Mouse (Mus musculus) liver, adult 2 months (tissue): ENCODE data around the gene Auts2. TPM values are rescaled to one million over a fixed set of nuclear protein-coding genes. Genes with fewer than 3 reads are reported as not detected.
A peak's percentile ranks its signal among the peaks of the same experiment; 100 is the strongest.

Source experiments
- DNase-seq: peaks from one replicate; pipeline ENCODE4 v3.0.0-alpha.2; 2011; ENCODE audit warnings: low read depth, low spot score; ENCODE audit errors: extremely low read depth
- H3K27ac ChIP-seq: fragments of 200-500 bp; replicated peaks from 2 replicates; pipeline ENCODE4 v1.5.1; 2012; ENCODE audit warnings: low read depth, mild to moderate bottlenecking, control low read depth, inconsistent platforms, low read length; ENCODE audit not compliant: insufficient read depth
- H3K27me3 ChIP-seq: fragments of 200-500 bp; 2 replicates; pipeline ENCODE4 v1.6.1; 2012; ENCODE audit warnings: mild to moderate bottlenecking, moderate library complexity, low read length, inconsistent platforms; ENCODE audit not compliant: control insufficient read depth, insufficient read depth
- H3K36me3 ChIP-seq: fragments of 200-500 bp; 2 replicates; pipeline ENCODE4 v1.6.1; 2012; ENCODE audit warnings: low read length, inconsistent platforms; ENCODE audit not compliant: control insufficient read depth, insufficient read depth
- H3K4me1 ChIP-seq: fragments of 200-500 bp; 2 replicates; pipeline ENCODE4 v1.6.1; 2011; ENCODE audit warnings: low read length; ENCODE audit not compliant: control insufficient read depth, insufficient read depth
- H3K4me3 ChIP-seq: fragments of 200-500 bp; 2 replicates; pipeline ENCODE4 v1.5.1; 2011; ENCODE audit warnings: low read depth, mild to moderate bottlenecking, control low read depth, low read length, moderate library complexity; ENCODE audit not compliant: insufficient read depth
- H3K79me2 ChIP-seq: fragments of 200-500 bp; 2 replicates; pipeline ENCODE4 v1.6.1; 2012; ENCODE audit warnings: inconsistent platforms, mild to moderate bottlenecking, low read length, moderate library complexity; ENCODE audit not compliant: control insufficient read depth, insufficient read depth
- H3K9ac ChIP-seq: fragments of 200-500 bp; 2 replicates; pipeline ENCODE4 v1.6.1; 2012; ENCODE audit warnings: low read depth, mild to moderate bottlenecking, control low read depth, inconsistent platforms, low read length
- CTCF ChIP-seq: fragments of 200-500 bp; IDR thresholded peaks from 2 replicates; pipeline ENCODE4 v1.5.1; 2011; ENCODE audit warnings: low read depth, low read length, control low read depth
- POLR2A ChIP-seq: fragments of 200-500 bp; IDR thresholded peaks from 2 replicates; pipeline ENCODE4 v1.6.1; 2011; ENCODE audit warnings: low read length, control low read depth; ENCODE audit not compliant: insufficient read depth; ENCODE audit errors: extremely low read depth
- WGBS: fragments of 180-500 bp; shearing (Covaris S2); methylation state at CpG from one replicate; pipeline ENCODE4 v1.1.7; 2018; 5-methylcytosine and 5-hydroxymethylcytosine counted together
- polyA plus RNA-seq: library from polyadenylated mRNA; depleted of rRNA; stranded (reverse); fragments of >200 nt; gene quantifications from 2 replicates; pipeline ENCODE4 v1.2.3, GENCODE M21; 2012
- total RNA-seq: library from RNA; depleted of rRNA; stranded (reverse); fragments of >200 nt; gene quantifications from 2 replicates; pipeline ENCODE4 v1.2.3, GENCODE M21; 2014

The Auts2 gene
- total and polyA plus RNA-seq, 2 experiments: 0.37 to 0.51 TPM

- no peak for DNase-seq
- Histone ChIP-seq H3K79me2 (no peaks in the 10 kb centered on the region), H3K36me3 (no peaks in the 10 kb centered on the region), H3K9ac (no peak overlapping the region), H3K27ac (no peak overlapping the region), H3K4me1 (no peaks in the 10 kb centered on the region), H3K4me3 (no peak overlapping the region), H3K27me3 (no peaks in the 10 kb centered on the region)
- 64% methylated on average over 4 of the region's 4 CpGs for WGBS
- no peak for TF ChIP-seq CTCF
- no peak for TF ChIP-seq POLR2A
Measured at GRCm38 (mm10) chr5:132130577-132130976, 412.6 kb downstream of the Auts2 start.

- H3K27ac ChIP-seq: no peak overlapping the region
- no peak overlapping the region for H3K9ac ChIP-seq
- no peaks in the 10 kb centered on the region for H3K4me1 ChIP-seq
- H3K79me2 ChIP-seq: no peaks in the 10 kb centered on the region
- TF ChIP-seq CTCF (no peak), POLR2A (no peak)
- no peaks in the 10 kb centered on the region for H3K27me3 ChIP-seq
- 96% methylated on average over 12 of the region's 12 CpGs for WGBS
- no peak for DNase-seq
- H3K4me3 ChIP-seq: no peak overlapping the region
- no peaks in the 10 kb centered on the region for H3K36me3 ChIP-seq
Measured at GRCm38 (mm10) chr5:132126626-132127025, 416.5 kb downstream of the Auts2 start.

GRCm38 (mm10) chr5:132115631-132116030, 427.5 kb downstream of the Auts2 start:
- no peak overlapping the region for H3K9ac ChIP-seq
- no peak for TF ChIP-seq POLR2A
- no peak for TF ChIP-seq CTCF
- H3K4me1 ChIP-seq: no peaks in the 10 kb centered on the region
- H3K36me3 ChIP-seq: no peaks in the 10 kb centered on the region
- no peaks in the 10 kb centered on the region for H3K27me3 ChIP-seq
- H3K4me3 ChIP-seq: no peak overlapping the region
- 76% methylated on average over 3 of the region's 3 CpGs for WGBS
- peak; percentile 3 for DNase-seq
- H3K79me2 ChIP-seq: no peaks in the 10 kb centered on the region
- H3K27ac ChIP-seq: no peak overlapping the region

- H3K9ac ChIP-seq: no peak overlapping the region
Measured at GRCm38 (mm10) chr5:132114561-132115301, 428.4 kb downstream of the Auts2 start.

GRCm38 (mm10) chr5:132113480-132113879, 429.7 kb downstream of the Auts2 start:
- no peaks in the 10 kb centered on the region for H3K79me2 ChIP-seq
- H3K4me3 ChIP-seq: no peak overlapping the region
- no peaks in the 10 kb centered on the region for H3K27me3 ChIP-seq
- 84% methylated on average over 7 of the region's 7 CpGs for WGBS
- H3K36me3 ChIP-seq: no peaks in the 10 kb centered on the region
- no peak for DNase-seq
- no peaks in the 10 kb centered on the region for H3K4me1 ChIP-seq
- H3K9ac ChIP-seq: no peak overlapping the region
- no peak overlapping the region for H3K27ac ChIP-seq
- TF ChIP-seq CTCF: no peak
- TF ChIP-seq POLR2A: no peak

More at GRCm38 (mm10) chr5:132114561-132115301, 428.4 kb downstream of the Auts2 start:
- Histone ChIP-seq H3K4me3 (no peak overlapping the region), H3K36me3 (no peaks in the 10 kb centered on the region), H3K79me2 (no peaks in the 10 kb centered on the region), H3K4me1 (no peaks in the 10 kb centered on the region), H3K27me3 (no peaks in the 10 kb centered on the region), H3K27ac (no peak overlapping the region)
- 72% methylated on average over 8 of the region's 8 CpGs for WGBS
- TF ChIP-seq CTCF: no peak
- TF ChIP-seq POLR2A: no peak
- DNase-seq: no peak

- Histone ChIP-seq H3K36me3 (no peaks in the 10 kb centered on the region), H3K27ac (no peak overlapping the region), H3K79me2 (no peaks in the 10 kb centered on the region), H3K9ac (no peak overlapping the region), H3K4me1 (no peaks in the 10 kb centered on the region), H3K4me3 (no peak overlapping the region), H3K27me3 (no peaks in the 10 kb centered on the region)
- no peak for DNase-seq
- no peak for TF ChIP-seq POLR2A
- no peak for TF ChIP-seq CTCF
- WGBS: 92% methylated on average over 7 of the region's 7 CpGs
Measured at GRCm38 (mm10) chr5:132112666-132113065, 430.5 kb downstream of the Auts2 start.
